Mouse (Mus musculus): Measurements from ENCODE around the gene Khdrbs2.
"Not testable (repeated sequence)": the region's sequence is repeated elsewhere in the genome, so short reads cannot be mapped to it uniquely, and the experiment has no call there.

The Khdrbs2 gene

GRCm38 (mm10) chr1:32463103-32463516, 290.6 kb downstream of the Khdrbs2 start:
- no peak for DNase-seq (ENCODE audit: low read depth, low spot score)

- DNase-seq (ENCODE audit: low read depth, low spot score), result no peak
Measured at GRCm38 (mm10) chr1:32471022-32471421, 298.5 kb downstream of the Khdrbs2 start.

GRCm38 (mm10) chr1:32471502-32472214, 299.1 kb downstream of the Khdrbs2 start:
- no peak for DNase-seq (ENCODE audit: low read depth, low spot score)

- DNase-seq (ENCODE audit: low read depth, low spot score), result no peak
Measured at GRCm38 (mm10) chr1:32487944-32488343, 315.4 kb downstream of the Khdrbs2 start.

GRCm38 (mm10) chr1:32503381-32503780, 330.9 kb downstream of the Khdrbs2 start:
- DNase-seq (ENCODE audit: low read depth, low spot score), result no peak

- DNase-seq (ENCODE audit: low read depth, low spot score), result not testable (repeated sequence)
Measured at GRCm38 (mm10) chr1:32547194-32547593, 374.7 kb downstream of the Khdrbs2 start, which contains the start of gene Gm5415. Gene Gm5415, minus strand, starts transcription at chr1:32547294.

GRCm38 (mm10) chr1:32553459-32553858, 380.9 kb downstream of the Khdrbs2 start:
- no peak for DNase-seq (ENCODE audit: low read depth, low spot score)

GRCm38 (mm10) chr1:32553925-32554324, 381.4 kb downstream of the Khdrbs2 start:
- DNase-seq (ENCODE audit: low read depth, low spot score), result no peak

- no peak for DNase-seq (ENCODE audit: low read depth, low spot score)
Measured at GRCm38 (mm10) chr1:32568901-32569300, 396.4 kb downstream of the Khdrbs2 start.

GRCm38 (mm10) chr1:32626060-32626459, 453.5 kb downstream of the Khdrbs2 start:
- DNase-seq (ENCODE audit: low read depth, low spot score), result no peak

- DNase-seq (ENCODE audit: low read depth, low spot score), result no peak
Measured at GRCm38 (mm10) chr1:32632415-32633354, 460.2 kb downstream of the Khdrbs2 start.

GRCm38 (mm10) chr1:32633404-32633803, 460.9 kb downstream of the Khdrbs2 start:
- DNase-seq (ENCODE audit: low read depth, low spot score), result no peak

- DNase-seq (ENCODE audit: low read depth, low spot score), result no peak
Measured at GRCm38 (mm10) chr1:32639118-32639517, 466.6 kb downstream of the Khdrbs2 start.

- no peak for DNase-seq (ENCODE audit: low read depth, low spot score)
Measured at GRCm38 (mm10) chr1:32649647-32650209, 477.2 kb downstream of the Khdrbs2 start.

GRCm38 (mm10) chr1:32693806-32694205, 521.3 kb downstream of the Khdrbs2 start:
- no peak for DNase-seq (ENCODE audit: low read depth, low spot score)

- no peak for DNase-seq (ENCODE audit: low read depth, low spot score)
Measured at GRCm38 (mm10) chr1:32700132-32700531, 527.6 kb downstream of the Khdrbs2 start.

- DNase-seq (ENCODE audit: low read depth, low spot score), result no peak
Measured at GRCm38 (mm10) chr1:32701267-32701666, 528.8 kb downstream of the Khdrbs2 start.

Data from retina, adult 2 months (tissue).